Mouse (Mus musculus): ENCODE results near the gene Rpp30.

- no peak for TF ChIP-seq POLR2A (IDR thresholded peaks at IDR 0.05; ENCODE audit: low read depth, low read length)
- TF ChIP-seq CTCF (IDR thresholded peaks at IDR 0.05; ENCODE audit: borderline replicate concordance, insufficient read depth, low read length), result no peak
Observed at GRCm38 (mm10) chr19:36098265-36098664, 14.7 kb downstream of the Rpp30 start.
